Mouse (Mus musculus): ENCODE measurements around the gene Add3.
A peak's percentile ranks its signal among the peaks of the same experiment; 100 is the strongest.

The Add3 gene

GRCm38 (mm10) chr19:53247558-53247957 is 107.3 kb downstream of the Add3 start:
- DNase-seq: no peak

- peak; percentile 43 for DNase-seq
These were observed 107.8 kb downstream of the Add3 start for GRCm38 (mm10) chr19:53248023-53248494.

GRCm38 (mm10) chr19:53251015-53251414 is 110.8 kb downstream of the Add3 start:
- no peak for DNase-seq

GRCm38 (mm10) chr19:53251656-53252055 is 111.4 kb downstream of the Add3 start:
- DNase-seq: no peak

- DNase-seq: no peak
These were observed 112.1 kb downstream of the Add3 start for GRCm38 (mm10) chr19:53252111-53253028.

GRCm38 (mm10) chr19:53256361-53256760 is 116.1 kb downstream of the Add3 start:
- DNase-seq: no peak

GRCm38 (mm10) chr19:53256991-53257594 is 116.8 kb downstream of the Add3 start:
- DNase-seq: no peak

- no peak for DNase-seq
These were observed 117.7 kb downstream of the Add3 start for GRCm38 (mm10) chr19:53257631-53258560.

GRCm38 (mm10) chr19:53258740-53259506 is 118.7 kb downstream of the Add3 start:
- no peak for DNase-seq

- DNase-seq: no peak
These were observed 119.3 kb downstream of the Add3 start for GRCm38 (mm10) chr19:53259541-53259940.

- DNase-seq: no peak
These were observed 120.0 kb downstream of the Add3 start for GRCm38 (mm10) chr19:53260261-53260660.

GRCm38 (mm10) chr19:53260828-53261227 is 120.6 kb downstream of the Add3 start:
- DNase-seq: no peak

- no peak for DNase-seq
These were observed 121.8 kb downstream of the Add3 start for GRCm38 (mm10) chr19:53262061-53262460.

- no peak for DNase-seq
These were observed 123.9 kb downstream of the Add3 start for GRCm38 (mm10) chr19:53263859-53264733.

- DNase-seq: no peak
These were observed 124.8 kb downstream of the Add3 start for GRCm38 (mm10) chr19:53264821-53265727.

GRCm38 (mm10) chr19:53267305-53267704 is 127.1 kb downstream of the Add3 start:
- DNase-seq: no peak

- DNase-seq: no peak
These were observed 132.9 kb downstream of the Add3 start for GRCm38 (mm10) chr19:53273055-53273722.

- no peak for DNase-seq
These were observed 133.7 kb downstream of the Add3 start for GRCm38 (mm10) chr19:53273781-53274428.

GRCm38 (mm10) chr19:53275204-53275603 is 135.0 kb downstream of the Add3 start:
- no peak for DNase-seq

All from right cerebral cortex, postnatal 25 days (tissue).